Mouse (Mus musculus) ZHBTc4 (cell line): ENCODE data around the gene Trim40.

ENCODE experiments used
- DNase-seq: peaks from one replicate; pipeline ENCODE4 v3.0.0-alpha.2; 2011; ENCODE audit warnings: low read depth, low spot score

Gene Trim40

DNA sequence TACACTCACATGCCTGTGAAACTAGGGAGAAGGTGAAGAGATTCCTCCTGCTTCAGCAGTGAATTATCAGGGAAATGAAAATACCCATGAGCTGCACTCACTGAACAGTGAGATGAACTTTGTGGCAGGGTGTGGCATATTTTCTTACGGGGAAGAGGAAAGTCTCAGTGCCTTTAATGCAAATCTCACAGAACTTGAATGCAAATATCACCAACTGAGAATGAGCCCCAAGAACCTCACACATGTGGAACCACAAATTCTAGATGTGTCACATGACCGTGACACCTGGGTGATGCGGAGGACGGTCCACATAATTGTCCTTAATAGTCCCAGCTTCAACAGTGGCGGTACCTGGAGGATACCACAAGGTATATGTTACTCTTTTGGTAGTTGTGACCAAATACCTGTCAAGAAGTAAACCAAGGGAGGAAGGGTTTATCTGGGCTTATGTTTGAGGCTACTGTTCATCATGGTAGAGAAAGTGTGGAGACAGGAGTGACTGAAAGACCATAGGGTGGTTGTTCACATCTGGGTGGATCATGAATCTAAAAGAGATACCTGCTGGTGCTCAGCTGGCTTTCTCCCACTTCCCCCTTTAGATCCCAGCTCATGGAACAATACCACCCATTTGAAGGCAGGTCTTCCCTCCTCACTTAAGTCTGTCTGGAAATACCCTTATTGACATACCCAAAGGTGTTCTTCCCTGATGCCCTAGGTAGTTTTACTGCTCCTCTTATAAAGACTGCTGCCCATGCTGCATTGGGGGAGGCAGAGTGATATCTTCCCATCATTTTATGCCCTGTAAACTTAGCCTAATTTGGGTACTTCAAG is at the start of gene Trim40:
Trim40 (minus strand) TSS at position 51 of the 831 bp plus-strand sequence.
- DNase-seq, result no peak

DNA sequence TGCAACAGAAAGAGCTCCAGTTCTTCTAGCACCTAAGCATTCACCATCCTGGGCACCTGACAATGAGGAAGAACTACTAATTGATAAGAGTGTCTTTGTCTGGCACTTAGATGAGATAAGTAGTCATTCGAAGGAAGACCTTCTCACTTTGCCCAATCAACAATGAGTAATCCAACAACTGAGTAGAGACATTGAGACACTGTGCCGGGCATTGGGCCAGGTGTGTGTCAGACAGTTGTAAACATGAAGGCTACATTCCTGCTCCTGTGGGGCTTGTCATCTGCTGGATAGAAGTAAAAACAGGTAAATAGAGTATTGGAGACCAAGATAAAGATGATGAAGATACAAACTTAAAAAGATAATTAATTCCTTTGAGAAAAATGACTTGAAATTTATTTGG is 48.1 kb upstream of the Trim40 start:
- DNase-seq, result no peak

DNA sequence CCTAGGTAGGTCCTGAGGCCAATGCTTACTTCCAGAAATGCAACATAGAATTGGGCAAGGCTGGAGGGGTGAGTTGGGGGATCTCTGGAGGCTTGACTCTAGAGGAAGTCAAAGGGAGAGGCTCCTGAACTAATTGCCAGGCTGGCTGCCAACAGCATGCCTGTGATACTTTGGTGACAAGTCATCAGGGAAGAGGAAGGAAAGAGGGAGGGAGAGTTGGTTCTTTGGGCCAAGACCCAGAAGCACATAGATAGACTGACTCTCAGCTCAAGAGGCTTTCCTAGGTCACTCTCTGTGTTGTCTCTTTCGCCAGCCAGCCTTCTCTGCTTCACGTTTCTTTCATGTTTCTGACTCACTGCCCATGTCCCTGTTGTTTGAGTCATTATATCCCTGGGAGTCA is 41.9 kb upstream of the Trim40 start:
- no peak for DNase-seq

DNA sequence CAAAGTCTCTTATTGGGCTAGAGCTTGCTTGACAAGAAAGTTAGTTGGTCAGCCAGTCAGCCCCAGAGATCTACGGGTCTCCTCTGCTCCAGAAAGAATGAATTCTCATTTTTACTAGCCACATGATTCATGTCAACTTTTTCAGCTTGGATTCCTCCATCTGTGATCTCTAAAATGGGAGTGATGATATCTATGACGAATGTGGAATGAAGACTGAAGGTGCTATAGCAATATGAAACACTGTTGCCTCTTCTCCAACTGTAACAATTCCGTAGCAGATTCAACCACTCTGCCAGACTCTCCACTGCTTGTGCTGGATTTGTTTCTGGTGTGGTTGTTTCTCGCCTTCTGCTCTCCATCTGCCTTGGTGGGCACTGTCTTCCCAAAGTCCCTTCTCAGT is 41.2 kb upstream of the Trim40 start:
- no peak for DNase-seq

DNA sequence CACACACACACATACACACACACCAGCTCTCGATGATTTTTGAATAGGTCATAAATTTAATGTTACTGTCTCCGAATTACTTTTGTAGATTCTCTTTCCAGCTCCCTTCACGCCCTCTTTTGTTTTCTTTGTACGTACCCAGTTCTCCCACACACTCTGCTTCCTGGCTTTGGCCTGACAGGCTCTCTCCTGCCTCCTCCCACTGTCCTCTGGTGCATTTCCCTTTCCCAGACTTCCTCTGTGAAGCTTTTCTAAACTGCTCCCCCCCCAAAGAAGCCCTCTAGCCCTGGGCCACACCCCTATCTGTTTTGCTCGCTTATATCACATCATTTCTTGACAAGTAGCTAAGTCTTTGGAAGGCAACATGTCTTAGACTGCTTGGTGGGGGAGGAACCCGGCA is 40.3 kb upstream of the Trim40 start:
- peak; percentile 64 for DNase-seq

DNA sequence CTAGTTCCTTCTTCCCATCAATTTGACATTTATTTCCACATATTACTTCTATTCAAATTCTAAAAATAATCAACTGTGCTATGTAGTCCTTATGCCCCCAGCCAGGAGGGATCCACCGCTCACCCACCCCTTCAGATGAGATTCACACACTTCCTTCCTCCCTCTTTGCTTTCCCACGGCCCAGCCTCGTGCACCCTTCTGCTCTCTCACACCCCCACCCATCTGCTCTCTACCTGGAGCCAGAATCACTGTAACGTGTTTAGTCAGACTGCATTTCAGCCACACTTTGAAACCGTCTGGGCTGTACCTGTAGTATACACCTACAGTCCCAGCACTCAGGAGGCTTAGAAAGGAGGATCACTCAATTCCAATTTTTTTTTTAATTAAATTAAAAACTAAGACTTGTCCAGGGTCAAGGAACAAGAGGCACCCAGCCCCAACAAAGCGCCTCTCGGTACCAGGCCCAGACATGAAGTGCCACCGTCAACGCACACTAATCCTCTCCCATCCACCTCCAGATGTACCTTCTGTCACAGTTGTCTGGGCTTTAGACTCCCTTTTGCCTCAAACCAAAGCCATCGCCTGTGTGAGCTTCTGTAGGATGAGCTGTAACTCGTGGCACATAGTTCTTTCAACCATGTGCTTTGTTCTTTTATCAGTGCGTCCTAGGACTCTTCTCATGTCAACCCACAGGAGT is 39.5 kb upstream of the Trim40 start:
- DNase-seq, result no peak

DNA sequence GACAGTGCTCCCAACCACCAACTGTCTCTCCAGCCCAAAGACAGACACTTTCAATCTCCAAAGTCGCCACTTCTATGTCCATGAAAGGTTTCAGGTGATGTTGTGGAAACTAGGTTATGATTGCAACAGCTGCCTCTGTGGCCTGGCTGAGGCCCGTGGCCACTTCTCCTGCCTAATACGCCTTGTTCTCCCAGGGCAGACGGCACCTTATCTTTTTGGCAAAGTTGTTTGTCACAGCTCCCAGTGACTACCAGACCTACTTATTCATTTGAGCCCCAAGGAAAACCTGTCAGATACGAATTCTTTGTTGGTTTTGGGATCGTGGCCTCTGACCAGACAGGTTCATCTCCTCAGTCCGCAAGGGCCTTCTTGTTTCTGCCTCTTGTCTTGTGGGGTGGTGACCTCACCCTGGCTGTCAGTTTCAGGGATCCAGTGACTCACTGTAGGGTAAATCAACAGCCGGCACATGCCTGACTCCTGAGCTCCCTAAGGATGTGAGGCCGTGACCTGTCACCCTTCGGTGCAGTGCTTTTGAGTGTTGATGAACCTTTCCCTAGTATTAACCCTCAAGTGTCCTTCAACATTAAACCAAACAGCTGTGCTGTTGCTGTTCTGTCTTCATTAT is 37.7 kb upstream of the Trim40 start:
- peak; percentile 36 for DNase-seq

DNA sequence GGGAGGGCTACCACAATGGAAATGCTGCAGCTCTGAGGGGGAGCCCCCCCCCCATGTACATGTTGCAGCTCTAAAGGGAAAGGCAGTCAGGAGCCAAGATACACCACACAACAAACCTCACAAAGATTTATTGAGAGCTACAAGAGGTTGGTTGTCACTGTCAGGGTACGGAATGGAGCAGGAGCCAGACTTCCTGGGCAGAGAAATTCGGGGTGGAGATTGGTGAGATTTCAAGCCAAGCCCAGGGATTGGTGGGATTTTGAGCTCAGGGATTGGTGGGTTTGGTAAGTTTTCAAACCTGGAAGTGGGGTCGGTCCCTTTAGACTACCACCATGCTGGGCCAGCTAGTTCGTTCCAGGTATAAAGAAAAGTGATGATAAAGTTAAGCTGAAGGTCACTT is 33.6 kb upstream of the Trim40 start:
- DNase-seq, result peak; percentile 73

DNA sequence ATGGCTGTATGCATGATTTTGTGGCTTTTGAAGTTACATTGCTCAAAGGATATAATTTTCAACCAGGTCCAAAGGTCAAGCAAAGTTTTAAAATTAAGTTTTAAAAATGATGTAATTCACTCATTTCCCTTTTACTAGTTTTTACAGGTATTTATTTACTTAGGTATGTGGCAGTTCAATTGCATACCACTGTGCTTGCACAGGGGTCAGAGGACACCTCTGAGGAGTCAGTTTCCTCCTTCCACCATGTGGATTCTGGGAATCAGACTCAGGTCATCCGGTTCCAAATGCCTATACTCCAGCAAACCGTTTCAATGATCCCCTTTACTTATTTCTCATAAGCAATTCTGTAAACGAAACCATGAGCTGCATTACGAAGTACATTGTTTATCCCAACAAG is 32.8 kb upstream of the Trim40 start:
- no peak for DNase-seq

DNA sequence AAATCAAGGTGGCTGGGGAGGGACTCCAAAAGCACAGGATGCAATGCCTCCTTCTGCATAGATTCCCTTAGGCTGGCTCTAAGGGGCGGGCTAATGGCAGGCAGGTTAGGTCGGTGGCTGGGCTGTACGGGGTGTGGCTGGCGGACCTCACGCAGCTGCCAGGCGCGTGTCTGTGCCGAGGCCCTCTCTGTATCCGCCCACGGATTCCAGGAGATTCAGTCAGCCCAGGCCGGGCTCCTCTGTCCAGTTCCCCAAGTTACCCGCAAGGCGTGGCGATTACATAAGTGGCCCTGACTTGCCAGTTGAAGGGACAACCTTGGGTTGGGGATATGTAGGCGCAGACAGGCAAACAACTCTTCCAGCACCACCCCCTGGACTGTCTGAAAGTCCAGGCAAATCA is 30.3 kb upstream of the Trim40 start:
- DNase-seq, result peak; percentile 67

DNA sequence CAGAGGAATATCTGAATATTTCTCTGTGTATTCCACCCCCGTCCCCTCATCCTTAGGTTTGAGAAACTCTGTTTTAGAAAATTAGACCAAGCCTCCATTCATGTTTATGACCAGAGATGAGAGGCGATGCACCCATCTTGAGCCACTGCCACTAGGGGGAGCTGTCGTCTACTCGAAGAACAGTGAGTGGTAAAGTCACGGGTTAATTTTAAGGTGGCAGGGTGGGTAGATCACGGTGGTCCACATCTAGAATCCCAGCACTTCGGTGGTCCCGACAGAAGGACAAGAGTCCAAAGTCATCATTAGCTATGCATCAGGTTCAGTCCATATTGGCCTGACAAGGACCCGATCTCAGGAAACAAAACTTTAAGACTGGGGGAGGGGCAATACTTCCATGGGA is 25.2 kb upstream of the Trim40 start:
- peak; percentile 74 for DNase-seq

DNA sequence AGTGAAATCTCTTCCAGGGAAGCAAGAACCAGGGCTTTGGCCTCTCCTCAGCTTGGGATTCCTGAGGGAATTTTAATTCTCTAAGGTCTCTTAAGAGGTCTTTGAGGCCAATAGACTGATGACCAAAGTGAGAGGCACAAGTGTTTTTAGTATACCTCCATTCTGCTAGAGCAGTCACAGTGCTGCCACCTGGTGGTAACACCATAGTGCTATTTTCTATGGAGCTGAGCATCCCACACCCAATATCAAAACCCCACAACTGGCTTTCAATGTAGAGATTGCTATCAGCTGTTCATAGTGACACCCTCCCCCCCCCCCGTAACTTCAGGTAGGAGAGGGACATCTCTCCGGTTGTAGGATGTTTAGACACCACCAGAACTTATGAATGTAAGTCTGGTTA is 24.2 kb upstream of the Trim40 start:
- peak; percentile 87 for DNase-seq

DNA sequence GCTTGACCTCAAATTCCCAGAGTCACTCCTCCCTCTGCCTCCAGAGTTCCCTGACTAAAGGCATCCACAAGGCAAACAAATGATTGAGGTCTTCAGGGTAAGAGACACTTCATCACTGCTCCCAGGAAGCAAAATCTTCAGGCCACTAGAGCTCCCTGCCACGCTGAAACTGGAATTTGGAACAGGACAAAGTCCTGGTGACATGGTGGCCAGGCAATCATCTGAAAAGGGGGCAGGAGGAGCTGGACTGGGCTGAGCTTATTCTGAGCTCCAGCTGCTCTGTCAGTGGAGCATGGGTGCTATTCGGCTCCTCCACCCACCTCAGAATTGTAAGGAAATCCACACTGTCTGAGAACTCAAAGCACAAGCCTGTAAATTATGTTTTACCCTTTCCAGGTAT is 22.1 kb upstream of the Trim40 start:
- no peak for DNase-seq

DNA sequence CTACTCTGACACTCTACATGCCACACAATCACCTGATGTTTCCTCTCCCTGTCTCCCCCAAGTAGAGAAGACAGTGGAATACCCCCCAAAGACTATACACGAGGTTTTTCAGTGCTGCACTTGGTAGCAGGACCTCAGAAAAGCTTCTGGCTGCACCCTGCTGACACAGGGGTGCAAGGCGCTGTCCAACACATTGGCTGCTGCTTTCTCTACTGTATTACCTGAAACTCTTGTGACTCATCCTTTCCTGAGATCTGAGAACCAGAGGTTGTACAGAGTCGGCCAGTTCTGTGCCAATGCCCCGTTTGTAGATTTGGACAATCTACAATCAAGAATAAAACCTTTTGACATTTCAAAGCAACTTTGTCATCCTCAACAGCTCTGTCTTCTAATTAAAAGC is 19.9 kb upstream of the Trim40 start:
- DNase-seq, result no peak

DNA sequence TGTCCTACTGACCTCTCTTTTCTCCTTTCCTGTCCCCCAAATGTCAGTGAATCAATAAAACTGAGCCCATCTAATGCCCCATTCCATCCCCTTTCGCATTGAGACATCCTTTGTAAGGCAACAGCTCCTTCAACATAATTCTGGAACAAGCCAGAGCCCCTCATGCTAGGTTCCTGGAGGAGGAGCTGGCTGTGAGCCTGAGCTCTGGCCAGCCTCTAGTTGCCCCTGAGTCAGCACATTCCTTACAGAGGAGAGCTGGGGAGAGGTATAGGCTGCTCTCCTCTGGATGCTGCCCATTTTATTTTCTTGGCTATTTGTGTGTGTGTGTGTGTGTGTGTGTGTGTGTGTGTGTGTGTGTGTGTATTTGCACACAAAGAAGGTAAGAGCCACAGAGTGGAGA is 18.3 kb upstream of the Trim40 start:
- no peak for DNase-seq

DNA sequence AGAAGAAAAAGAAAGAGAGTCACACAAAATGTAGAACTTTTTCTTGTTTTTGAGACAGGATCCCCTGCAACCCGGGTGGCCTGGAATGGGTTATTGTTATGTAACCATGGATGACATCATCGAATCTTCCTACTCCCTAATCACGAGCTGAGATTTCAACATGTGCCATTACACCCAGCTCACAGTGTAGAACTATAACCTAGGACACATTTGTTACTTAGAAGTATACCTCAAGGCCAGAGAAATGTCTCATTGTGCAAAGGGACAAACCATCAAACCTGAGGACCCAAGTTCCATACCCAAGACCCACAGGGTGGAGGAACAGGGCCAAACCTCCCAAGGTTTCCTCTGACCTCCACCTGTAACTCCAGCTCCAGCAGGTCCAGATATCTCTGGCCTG is 13.7 kb upstream of the Trim40 start:
- DNase-seq, result no peak

DNA sequence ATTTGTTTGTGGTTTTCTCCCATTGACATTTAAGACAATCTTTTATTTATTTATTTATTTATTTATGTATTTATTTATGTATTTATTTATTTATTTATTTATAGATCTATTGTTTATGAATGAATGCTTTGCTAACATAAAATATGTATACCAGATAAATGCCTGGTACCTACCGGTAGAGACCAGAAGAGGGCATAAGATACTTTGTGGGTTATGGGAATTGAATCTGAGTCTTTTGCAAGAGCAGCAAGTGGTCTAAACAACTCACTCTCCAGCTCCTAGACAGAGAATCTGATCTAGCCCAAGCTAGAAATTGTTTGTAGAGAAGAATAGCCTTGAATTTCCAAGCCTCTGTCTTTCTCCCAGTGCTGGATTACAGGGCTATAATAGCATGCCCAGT is 10.8 kb upstream of the Trim40 start:
- DNase-seq, result peak; percentile 25

DNA sequence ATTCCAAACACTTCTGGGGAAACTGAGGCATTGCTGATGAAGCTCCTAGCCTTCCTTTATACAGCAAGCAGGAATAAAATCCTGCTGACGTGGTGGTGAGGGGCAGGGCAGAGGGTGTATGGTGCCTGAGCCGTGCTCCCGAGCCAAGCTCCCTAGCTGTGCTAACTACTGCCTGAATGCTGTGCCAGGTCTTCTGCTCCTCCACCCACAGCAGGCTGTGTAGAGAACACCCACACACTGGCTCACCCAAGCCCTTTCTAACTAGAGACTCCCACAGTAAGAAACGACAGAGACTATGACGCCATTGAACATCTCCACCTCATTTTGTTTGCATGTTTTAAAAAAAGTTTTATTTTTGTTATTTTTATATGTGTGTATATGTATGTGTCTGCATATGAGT is 10.1 kb upstream of the Trim40 start:
- no peak for DNase-seq

DNA sequence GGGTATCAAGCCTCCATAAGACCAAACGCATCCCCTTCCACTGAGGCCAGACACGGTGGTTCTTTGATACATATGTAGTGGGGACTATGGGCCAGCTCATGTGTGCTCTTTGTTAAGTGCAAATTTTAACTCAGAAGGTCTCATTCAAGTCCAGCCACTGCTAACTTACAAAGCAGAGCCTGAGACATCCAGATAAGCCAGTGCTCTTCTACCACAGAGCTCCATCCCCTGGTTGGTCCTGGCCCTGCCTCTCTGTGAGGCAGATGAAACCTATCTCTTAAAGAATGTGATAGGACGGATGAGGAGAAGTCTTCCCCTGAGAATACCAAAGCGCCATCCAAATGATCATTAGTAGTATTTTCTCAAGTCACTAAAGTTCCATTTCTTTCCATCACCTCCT is 9.5 kb upstream of the Trim40 start:
- no peak for DNase-seq

DNA sequence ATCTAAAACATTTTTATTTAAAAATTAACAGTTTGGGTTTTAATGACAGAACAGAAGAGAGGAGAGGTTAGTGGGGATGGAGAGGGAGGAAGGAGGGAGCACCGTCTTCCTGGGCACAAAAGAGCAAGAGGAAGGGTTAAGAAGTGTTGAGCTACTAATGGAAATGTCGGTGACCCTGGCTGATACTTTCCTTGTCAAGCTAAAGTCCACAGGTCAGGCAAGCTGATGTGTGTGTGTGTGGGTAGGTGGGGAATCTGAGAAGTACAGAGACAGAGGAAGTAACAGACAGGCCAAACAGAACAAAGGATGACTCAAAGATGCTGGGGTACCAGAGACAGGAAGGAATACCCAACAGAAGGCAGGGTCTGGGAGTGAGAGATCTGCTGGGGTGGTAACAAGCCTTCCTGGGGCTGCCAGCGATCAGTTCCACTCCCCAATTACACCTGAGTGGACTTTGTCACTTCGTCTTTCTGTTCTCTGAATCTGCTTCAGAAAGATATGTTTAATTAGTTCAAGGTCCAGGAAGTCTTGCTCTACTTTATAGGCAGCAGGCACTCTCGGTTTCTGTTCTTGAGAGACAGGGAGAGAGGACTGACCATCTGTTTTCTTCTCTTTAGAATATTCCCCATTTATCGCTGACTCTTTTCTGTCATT is 7.8 kb upstream of the Trim40 start, which contains the start of gene Trim31:
Trim31 (plus strand) TSS at position 567 of the 654 bp plus-strand sequence.
- no peak for DNase-seq

DNA sequence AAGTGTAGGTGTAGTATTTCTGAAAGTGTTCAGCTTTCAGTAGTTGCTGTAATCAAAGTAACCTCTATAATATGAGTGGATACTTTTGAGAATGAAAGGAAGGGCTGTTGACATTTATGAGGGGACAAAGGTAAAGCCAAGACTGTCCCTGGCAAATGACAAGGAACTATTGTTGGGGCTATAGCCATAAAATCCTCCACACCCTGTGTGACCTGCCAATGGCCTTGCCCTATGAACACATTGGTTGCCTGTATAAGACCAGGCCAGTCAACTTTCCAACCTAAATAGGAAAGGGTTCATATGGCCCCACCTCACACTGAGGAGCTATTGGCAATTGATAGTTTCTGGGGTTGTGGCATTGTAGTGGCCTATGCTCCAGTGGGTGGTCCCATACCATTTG is 7.1 kb upstream of the Trim40 start:
- no peak for DNase-seq

DNA sequence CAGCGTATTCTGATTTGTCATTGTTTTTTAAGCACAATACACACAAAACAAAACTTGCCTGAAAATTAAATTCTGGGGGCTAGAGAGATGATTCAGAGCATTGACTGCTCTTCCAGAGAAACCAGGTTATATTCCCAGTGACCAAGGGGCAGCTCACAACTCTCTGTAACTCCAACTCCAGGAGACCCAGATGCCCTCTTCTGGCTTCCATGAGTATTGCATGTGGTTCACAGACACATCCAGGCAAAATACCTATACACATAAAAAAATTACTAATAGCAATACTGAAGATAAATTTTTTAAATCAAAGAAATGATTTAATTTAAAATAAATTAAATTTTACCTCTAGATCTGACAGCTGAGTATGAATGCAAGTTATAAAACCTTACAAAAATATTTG is 6.7 kb upstream of the Trim40 start:
- peak; percentile 73 for DNase-seq
